Mouse (Mus musculus) gastrocnemius, postnatal 36 days (tissue): ENCODE data around the gene Olfr572. TPM values are rescaled to one million over a fixed set of nuclear protein-coding genes. Genes with fewer than 3 reads are reported as not detected.

Experiments
- total RNA-seq, 2 experiments: library from RNA; stranded (reverse); gene quantifications; 2 replicates each; pipeline ENCODE4 v1.2.3; 2021

Olfr572 gene
- total RNA-seq, 2 experiments from 2014 or later: not detected

Other genes with a start within 250 kb of the Olfr572 start
- 1 to 10 TPM; 3.6 to 4.2 TPM for gene Trim68, start 237.1 kb upstream of the Olfr572 start, total RNA-seq
- not detected for gene Olfr557, start 228.5 kb upstream of the Olfr572 start, total RNA-seq
- gene Olfr558, start 222.2 kb upstream of the Olfr572 start, total RNA-seq: 1 to 10 TPM; 1.5 to 1.7 TPM
- gene Olfr33, start 205.3 kb upstream of the Olfr572 start, total RNA-seq: not detected
- not detected for gene Olfr559, start 196.9 kb upstream of the Olfr572 start, total RNA-seq
- under 1 TPM in 1 of 2 experiments, not detected in 1; 0.17 TPM for gene Olfr560, start 165.0 kb upstream of the Olfr572 start, total RNA-seq
- gene Olfr78, start 164.9 kb upstream of the Olfr572 start, total RNA-seq: under 1 TPM; 0.47 to 0.54 TPM
- gene Olfr561, start 153.2 kb upstream of the Olfr572 start, total RNA-seq: not detected
- not detected for gene Olfr564, start 120.9 kb upstream of the Olfr572 start, total RNA-seq
- not detected for gene Olfr566, start 65.6 kb upstream of the Olfr572 start, total RNA-seq
- gene Olfr568, start 47.3 kb upstream of the Olfr572 start, total RNA-seq: not detected
- gene Olfr569, start 33.5 kb upstream of the Olfr572 start, total RNA-seq: not detected
- gene Olfr570, start 29.8 kb upstream of the Olfr572 start, total RNA-seq: not detected
- not detected for gene Olfr571, start 6.9 kb upstream of the Olfr572 start, total RNA-seq
- not detected for gene Olfr573-ps1, start 18.2 kb downstream of the Olfr572 start, total RNA-seq
- gene Olfr574, start 24.1 kb downstream of the Olfr572 start, total RNA-seq: not detected
- gene Olfr575, start 34.4 kb downstream of the Olfr572 start, total RNA-seq: not detected
- gene Olfr576, start 38.3 kb downstream of the Olfr572 start, total RNA-seq: not detected
- gene Olfr577, start 51.5 kb downstream of the Olfr572 start, total RNA-seq: not detected
- not detected for gene Olfr578, start 64.9 kb downstream of the Olfr572 start, total RNA-seq
- not detected for gene Olfr582, start 113.6 kb downstream of the Olfr572 start, total RNA-seq
- gene Olfr583, start 126.9 kb downstream of the Olfr572 start, total RNA-seq: not detected
- gene Olfr584, start 157.5 kb downstream of the Olfr572 start, total RNA-seq: not detected
- not detected for gene Olfr585, start 173.3 kb downstream of the Olfr572 start, total RNA-seq
- gene Olfr586, start 201.2 kb downstream of the Olfr572 start, total RNA-seq: not detected
- not detected for gene Olfr588-ps1, start 216.5 kb downstream of the Olfr572 start, total RNA-seq
- not detected for gene Olfr589, start 231.9 kb downstream of the Olfr572 start, total RNA-seq